Mouse (Mus musculus): ENCODE measurements around the gene Numb. TPM values are rescaled to one million over a fixed set of nuclear protein-coding genes. Genes with fewer than 3 reads are reported as not detected.

Gene Numb
- polyA plus RNA-seq, 1 experiment from 2014 or later, result 43.7 TPM

DNA sequence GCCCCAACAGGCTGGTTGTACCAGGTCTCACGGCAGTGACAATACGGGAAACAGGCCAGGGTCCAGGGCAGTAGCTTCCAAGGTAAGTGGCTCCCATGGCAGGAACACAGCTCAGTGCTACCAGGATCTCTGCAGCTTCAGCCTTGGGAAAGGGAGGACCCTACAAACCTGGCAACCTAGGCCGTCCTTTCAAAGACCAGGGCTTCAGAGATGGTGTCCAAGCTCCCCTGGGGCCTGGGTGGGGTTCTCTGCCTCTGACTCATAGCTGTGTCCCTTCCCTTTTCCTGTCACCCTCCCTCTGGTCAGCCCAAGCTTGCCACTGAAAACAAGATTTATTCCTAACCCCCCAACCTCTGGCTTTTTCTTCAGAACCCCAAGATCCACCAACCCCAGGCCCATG, 141.6 kb downstream of the Numb start:
- no peak overlapping the region for H3K4me2 ChIP-seq
- no peaks in the 10 kb centered on the region for H3K36me3 ChIP-seq
- H3K9ac ChIP-seq, result no peak overlapping the region
- H3K27ac ChIP-seq (ENCODE audit: poor library complexity, severe bottlenecking), result no peak overlapping the region
- H3K9me3 ChIP-seq (replicated peaks), result no peaks in the 10 kb centered on the region
- ATAC-seq (ENCODE audit: insufficient number of reproducible peaks, low FRiP score), result no peak
- no peak overlapping the region for H3K4me3 ChIP-seq
- no peaks in the 10 kb centered on the region for H3K4me1 ChIP-seq (replicated peaks)
- 82% methylated on average over 3 of the region's 3 CpGs for WGBS
- peaks cover 14% of the 10 kb centered on the region for H3K27me3 ChIP-seq (replicated peaks)

DNA sequence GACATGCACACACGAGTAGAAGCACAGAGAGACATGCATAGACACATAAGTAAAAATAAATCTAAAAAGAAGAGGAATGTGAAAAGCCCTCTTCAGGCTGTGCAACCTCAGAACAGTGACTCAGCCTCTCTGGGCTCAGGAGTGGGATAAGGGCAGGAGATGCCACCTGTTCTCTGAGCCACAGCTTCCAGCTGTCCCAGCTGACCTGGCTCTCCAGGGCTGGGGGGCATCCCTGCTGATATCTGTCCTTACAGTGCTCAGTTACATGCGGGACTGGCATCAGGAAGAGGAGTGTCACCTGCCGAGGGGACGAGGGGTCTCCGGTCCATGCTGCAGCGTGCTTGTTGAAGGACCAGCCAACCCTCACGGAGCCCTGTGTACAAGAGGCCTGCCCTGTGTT, 145.0 kb downstream of the Numb start:
- Histone ChIP-seq H3K4me1 (replicated peaks) (no peaks in the 10 kb centered on the region), H3K4me2 (no peak overlapping the region)
- 86% methylated on average over 7 of the region's 7 CpGs for WGBS

DNA sequence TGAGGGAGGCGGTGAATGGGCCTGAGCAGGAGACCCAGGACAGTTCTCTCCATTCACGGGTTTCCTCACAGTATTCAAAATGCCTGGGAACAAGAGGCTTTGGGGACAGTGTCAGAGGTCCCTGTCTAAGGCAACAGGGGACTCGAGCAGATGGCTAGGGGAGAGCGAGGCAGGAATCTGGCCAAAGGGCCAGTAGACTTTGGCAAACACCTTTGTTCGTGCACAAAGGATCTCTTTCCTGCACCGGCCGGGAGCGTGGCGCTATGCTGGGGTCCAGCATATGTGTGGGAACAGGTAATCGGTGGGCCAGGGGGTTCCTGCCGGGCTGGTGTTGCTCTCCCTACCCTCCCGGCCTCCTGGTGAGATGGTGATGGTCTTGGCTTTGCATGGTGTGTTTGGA, 146.1 kb downstream of the Numb start:
- Histone ChIP-seq H3K4me3 (no peak overlapping the region), H3K9ac (no peak overlapping the region), H3K27ac (ENCODE audit: poor library complexity, severe bottlenecking) (no peak overlapping the region), H3K9me3 (replicated peaks) (no peaks in the 10 kb centered on the region), H3K4me1 (replicated peaks) (peaks cover 1% of the 10 kb centered on the region), H3K36me3 (no peaks in the 10 kb centered on the region), H3K4me2 (no peak overlapping the region), H3K27me3 (replicated peaks) (peaks cover 15% of the 10 kb centered on the region)
- 78% methylated on average over 12 of the region's 12 CpGs for WGBS
- no peak for ATAC-seq (ENCODE audit: insufficient number of reproducible peaks, low FRiP score)

More for the DNA sequence above, 145.0 kb downstream of the Numb start:
- H3K27me3 ChIP-seq (replicated peaks), result peaks cover 15% of the 10 kb centered on the region
- H3K36me3 ChIP-seq, result no peaks in the 10 kb centered on the region
- no peak overlapping the region for H3K9ac ChIP-seq
- no peak overlapping the region for H3K4me3 ChIP-seq
- no peak for ATAC-seq (ENCODE audit: insufficient number of reproducible peaks, low FRiP score)
- no peaks in the 10 kb centered on the region for H3K9me3 ChIP-seq (replicated peaks)
- H3K27ac ChIP-seq (ENCODE audit: poor library complexity, severe bottlenecking), result no peak overlapping the region

DNA sequence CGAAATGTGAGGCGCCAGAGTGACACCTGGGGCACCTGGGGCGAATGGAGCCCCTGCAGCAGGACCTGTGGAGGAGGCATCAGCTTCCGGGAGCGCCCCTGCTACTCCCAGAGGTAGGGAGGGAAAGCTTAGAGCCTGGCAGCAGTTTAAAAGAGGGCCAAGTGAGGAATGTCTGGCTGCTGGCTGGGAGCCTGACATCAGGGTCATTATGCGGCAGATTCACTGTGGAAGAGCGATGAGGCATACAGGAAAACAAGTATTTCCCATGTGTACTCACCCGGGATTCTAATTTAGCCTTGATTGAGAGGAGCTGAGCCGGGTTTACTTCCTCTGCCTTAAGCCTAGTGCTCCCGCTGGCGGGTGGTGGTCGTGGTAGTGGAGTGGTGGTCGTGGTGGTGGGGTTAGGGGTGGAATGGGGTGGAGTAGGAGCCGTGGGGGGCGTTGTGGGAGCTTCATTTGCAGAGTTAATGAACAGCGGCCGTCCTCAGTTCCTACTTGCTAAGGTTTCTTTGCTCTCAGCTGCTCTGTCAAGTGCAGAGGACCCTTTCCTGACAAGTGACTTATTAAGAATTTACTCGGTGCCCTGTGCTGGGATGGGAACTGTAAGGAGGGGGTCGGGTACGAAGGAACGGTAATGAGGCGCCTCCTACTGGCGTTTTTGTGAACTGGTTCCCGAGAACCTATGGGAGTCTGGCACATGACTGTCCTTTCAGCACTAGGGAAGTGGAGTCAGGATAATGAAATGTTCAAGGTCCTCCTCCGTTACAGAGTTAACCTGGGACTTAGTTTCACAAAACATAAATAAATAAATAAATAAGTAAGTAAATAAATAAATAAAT, 151.1 kb downstream of the Numb start:
- Histone ChIP-seq H3K4me3 (peak overlapping the region; percentile 30), H3K9me3 (replicated peaks) (no peaks in the 10 kb centered on the region), H3K4me2 (peak overlapping the region; percentile 69), H3K27me3 (replicated peaks) (peaks cover 25% of the 10 kb centered on the region), H3K4me1 (replicated peaks) (peaks cover 12% of the 10 kb centered on the region), H3K27ac (ENCODE audit: poor library complexity, severe bottlenecking) (no peak overlapping the region), H3K9ac (peak overlapping the region; percentile 44), H3K36me3 (no peaks in the 10 kb centered on the region)
- 6% methylated on average over 25 of the region's 25 CpGs for WGBS
- peak; percentile 33; the same call in 1 of the 2 replicates for ATAC-seq (ENCODE audit: insufficient number of reproducible peaks, low FRiP score)

DNA sequence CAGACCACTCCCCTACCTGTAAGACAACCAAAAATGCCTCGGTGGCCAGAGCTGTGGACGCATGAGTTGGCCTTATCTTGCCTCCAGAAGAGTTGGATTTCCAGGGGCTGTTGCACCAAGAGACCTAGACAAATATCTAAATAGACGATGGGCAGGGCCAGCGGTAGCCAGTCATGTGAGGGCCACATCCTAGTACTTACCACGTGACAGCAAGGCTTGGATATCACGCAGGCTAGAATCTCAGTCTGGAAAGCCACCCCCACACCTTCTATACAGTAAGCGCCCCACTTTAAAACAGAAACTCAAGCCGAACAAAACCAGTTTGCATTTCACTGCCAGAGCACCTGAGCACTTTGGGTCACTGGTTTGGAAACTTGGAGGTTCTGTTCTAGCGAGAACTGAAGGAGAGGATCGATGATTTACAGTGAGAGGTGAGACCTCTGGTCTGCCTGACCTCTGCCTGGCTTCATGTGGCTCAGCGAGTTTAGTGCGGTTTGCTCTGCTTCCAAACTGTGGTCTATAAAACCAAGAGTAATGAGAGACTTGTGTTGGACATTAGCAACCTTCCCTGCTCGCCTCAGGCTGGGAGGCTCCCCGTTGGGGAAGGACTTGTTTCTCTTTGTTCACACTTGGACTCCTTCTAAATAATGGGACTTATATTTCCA, 153.4 kb downstream of the Numb start:
- H3K4me2 ChIP-seq, result no peak overlapping the region

DNA sequence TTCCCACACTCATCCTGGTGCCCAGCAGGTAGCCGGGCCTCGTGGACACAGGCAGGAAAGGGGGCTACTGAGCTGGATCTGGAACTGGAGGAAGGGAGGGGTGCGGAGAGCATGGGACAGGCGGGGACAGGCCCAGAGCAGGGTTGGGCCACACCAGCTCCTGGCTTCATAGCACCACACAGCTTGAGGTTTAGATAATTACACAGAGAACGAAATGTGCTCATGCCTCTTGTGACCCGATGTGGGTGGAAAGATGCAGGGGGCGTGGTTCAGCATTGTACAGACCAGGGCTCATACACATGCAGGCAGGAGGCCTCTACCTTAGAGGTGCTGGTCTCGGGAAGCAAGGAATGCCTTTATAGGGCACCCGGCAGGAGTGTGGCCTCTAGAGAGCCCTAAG, 153.9 kb downstream of the Numb start:
- no peak overlapping the region for H3K4me2 ChIP-seq
- no peak for ATAC-seq (ENCODE audit: insufficient number of reproducible peaks, low FRiP score)
- no peaks in the 10 kb centered on the region for H3K36me3 ChIP-seq
- no peak overlapping the region for H3K27ac ChIP-seq (ENCODE audit: poor library complexity, severe bottlenecking)
- no peaks in the 10 kb centered on the region for H3K9me3 ChIP-seq (replicated peaks)
- 70% methylated on average over 9 of the region's 9 CpGs for WGBS
- H3K4me3 ChIP-seq, result no peak overlapping the region
- H3K27me3 ChIP-seq (replicated peaks), result peaks cover 25% of the 10 kb centered on the region
- H3K4me1 ChIP-seq (replicated peaks), result peaks cover 33% of the 10 kb centered on the region
- H3K9ac ChIP-seq, result no peak overlapping the region

More for the DNA sequence above, 153.4 kb downstream of the Numb start:
- no peak overlapping the region for H3K4me3 ChIP-seq
- no peaks in the 10 kb centered on the region for H3K9me3 ChIP-seq (replicated peaks)
- no peak overlapping the region for H3K9ac ChIP-seq
- peaks cover 28% of the 10 kb centered on the region for H3K4me1 ChIP-seq (replicated peaks)
- peaks cover 25% of the 10 kb centered on the region for H3K27me3 ChIP-seq (replicated peaks)
- ATAC-seq (ENCODE audit: insufficient number of reproducible peaks, low FRiP score), result no peak
- WGBS, result 75% methylated on average over 14 of the region's 14 CpGs
- H3K27ac ChIP-seq (ENCODE audit: poor library complexity, severe bottlenecking), result no peak overlapping the region
- no peaks in the 10 kb centered on the region for H3K36me3 ChIP-seq

DNA sequence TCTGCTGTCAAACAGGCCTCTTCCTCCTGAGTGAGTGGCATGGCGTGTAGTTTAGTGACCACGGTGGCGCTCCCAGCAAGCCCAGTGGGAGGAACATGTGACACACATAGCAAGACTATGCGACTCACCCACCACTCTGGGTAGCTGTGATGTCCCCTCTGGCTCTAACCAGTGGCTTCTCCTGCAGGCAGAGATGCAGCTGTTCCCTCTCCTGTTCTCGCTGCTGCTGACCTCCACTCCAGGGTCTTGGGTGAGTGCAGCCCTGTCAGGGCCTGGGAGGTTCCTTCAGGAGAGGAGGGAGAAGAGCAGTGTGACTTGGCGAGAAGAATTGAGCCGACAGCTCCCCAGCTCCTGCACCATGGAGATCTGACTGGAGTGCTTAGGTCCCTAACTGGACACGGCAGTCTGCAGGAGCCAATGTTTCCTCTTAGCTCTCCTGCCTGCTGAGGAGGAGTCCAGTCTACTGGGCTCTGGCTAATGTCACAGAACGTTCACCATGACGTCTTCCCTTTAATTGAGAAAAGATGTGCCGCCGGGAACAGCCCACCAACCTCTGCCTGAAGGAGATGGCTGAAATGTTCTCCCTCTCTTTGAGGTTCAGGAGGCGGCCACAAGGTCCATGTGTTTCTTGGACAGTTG, 155.7 kb downstream of the Numb start:
- WGBS, result 66% methylated on average over 13 of the region's 13 CpGs
- no peak for ATAC-seq (ENCODE audit: insufficient number of reproducible peaks, low FRiP score)
- no peak overlapping the region for H3K27ac ChIP-seq (ENCODE audit: poor library complexity, severe bottlenecking)
- H3K4me2 ChIP-seq, result no peak overlapping the region
- H3K9me3 ChIP-seq (replicated peaks), result no peaks in the 10 kb centered on the region
- H3K4me1 ChIP-seq (replicated peaks), result peaks cover 37% of the 10 kb centered on the region
- H3K9ac ChIP-seq, result no peak overlapping the region
- no peak overlapping the region for H3K4me3 ChIP-seq
- peaks cover 19% of the 10 kb centered on the region for H3K27me3 ChIP-seq (replicated peaks)
- no peaks in the 10 kb centered on the region for H3K36me3 ChIP-seq

DNA sequence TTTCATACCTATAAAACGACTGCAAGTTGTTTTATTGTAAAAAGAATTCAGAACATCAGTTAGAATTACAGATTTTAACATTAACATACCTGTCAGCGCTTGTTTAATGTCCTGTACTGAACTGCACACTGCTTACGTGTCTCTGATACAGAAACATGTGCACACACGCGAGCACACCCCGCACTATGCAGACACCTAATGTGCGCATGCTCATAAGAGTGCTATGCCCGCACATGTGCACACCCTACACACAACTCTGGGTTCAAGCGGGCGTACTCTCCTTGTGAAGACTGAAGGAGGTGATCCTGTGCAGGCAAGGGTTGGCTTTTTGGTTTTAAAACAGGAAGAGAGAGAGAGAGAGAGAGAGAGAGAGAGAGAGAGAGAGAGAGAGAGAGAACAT, 157.2 kb downstream of the Numb start:
- Histone ChIP-seq H3K4me3 (no peak overlapping the region), H3K4me1 (replicated peaks) (peaks cover 27% of the 10 kb centered on the region), H3K9me3 (replicated peaks) (no peaks in the 10 kb centered on the region), H3K27ac (ENCODE audit: poor library complexity, severe bottlenecking) (no peak overlapping the region), H3K4me2 (peak overlapping the region; percentile 80; the same call in 1 of the 2 replicates), H3K36me3 (no peaks in the 10 kb centered on the region), H3K9ac (no peak overlapping the region), H3K27me3 (replicated peaks) (peaks cover 17% of the 10 kb centered on the region)
- ATAC-seq (ENCODE audit: insufficient number of reproducible peaks, low FRiP score), result no peak
- 73% methylated on average over 10 of the region's 10 CpGs for WGBS

DNA sequence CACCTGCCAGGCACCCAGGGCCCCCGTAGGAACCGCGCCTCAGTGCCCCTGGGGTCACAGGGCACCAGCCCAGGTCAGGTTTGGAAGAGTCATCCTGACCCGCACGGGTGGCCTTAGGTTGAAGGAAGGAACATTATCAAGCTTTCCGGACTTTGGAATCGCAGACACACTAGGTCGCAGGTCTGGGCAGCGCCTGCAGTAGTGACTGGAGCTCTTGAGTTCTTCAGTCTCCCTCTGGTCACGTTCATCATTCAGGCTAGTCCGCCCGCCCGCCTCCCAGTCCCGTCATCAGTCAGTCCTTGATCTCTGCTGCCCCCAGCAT, 157.7 kb downstream of the Numb start:
- H3K9me3 ChIP-seq (replicated peaks), result no peaks in the 10 kb centered on the region
- peaks cover 17% of the 10 kb centered on the region for H3K27me3 ChIP-seq (replicated peaks)
- H3K4me2 ChIP-seq, result peak overlapping the region; percentile 80
- peaks cover 24% of the 10 kb centered on the region for H3K4me1 ChIP-seq (replicated peaks)
- H3K27ac ChIP-seq (ENCODE audit: poor library complexity, severe bottlenecking), result no peak overlapping the region
- H3K36me3 ChIP-seq, result no peaks in the 10 kb centered on the region
- peak overlapping the region; percentile 43 for H3K4me3 ChIP-seq
- WGBS, result 5% methylated on average over 14 of the region's 14 CpGs
- peak overlapping the region; percentile 47 for H3K9ac ChIP-seq
- peak; percentile 26; the same call in 1 of the 2 replicates for ATAC-seq (ENCODE audit: insufficient number of reproducible peaks, low FRiP score)

DNA sequence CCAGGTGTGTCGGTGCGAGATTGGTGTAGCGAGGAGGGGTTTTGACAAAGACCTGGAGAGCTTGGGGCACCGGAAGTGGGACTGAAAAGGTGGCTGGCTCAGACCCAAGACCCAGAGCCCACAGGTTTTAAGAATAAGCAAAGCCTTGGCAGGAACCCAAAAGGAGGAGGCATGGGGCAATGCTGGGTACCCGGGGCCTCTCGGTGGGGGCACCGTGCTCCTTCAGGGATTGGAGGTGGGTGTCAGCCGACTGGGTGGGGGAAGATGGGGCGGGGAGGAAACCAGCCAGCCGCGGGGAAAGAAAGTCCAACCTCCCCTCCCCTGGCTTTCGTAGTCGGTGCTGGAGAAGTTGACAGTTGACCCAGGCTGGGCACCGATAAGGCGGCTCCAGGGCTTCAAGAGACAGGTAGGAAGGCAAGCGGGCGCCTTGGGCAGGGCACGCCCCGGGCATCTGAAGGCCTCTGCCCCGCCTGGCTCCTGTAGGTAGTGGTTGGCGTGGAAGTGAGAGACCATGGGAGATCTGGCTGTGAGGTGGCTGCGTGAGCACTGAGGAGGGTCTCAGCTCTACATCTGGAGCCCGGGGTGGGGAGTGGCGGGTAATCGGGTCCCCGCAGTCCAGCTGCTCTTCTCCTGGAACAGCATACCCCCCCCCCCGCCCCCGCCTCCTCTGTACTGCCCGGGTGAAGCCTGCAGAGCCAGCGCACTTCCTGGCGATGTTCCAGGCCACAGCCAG, 158.3 kb downstream of the Numb start, which contains the start of gene Papln:
Gene Papln, plus strand, starts transcription at position 324 of the 733 bp plus-strand sequence.
- H3K36me3 ChIP-seq, result no peaks in the 10 kb centered on the region
- peak within 1 kb of the TSS; percentile 47 for H3K9ac ChIP-seq
- peak within 1 kb of the TSS; percentile 43 for H3K4me3 ChIP-seq
- no peak within 1 kb of the TSS for H3K27ac ChIP-seq (ENCODE audit: poor library complexity, severe bottlenecking)
- peaks cover 17% of the 10 kb centered on the region for H3K27me3 ChIP-seq (replicated peaks)
- H3K4me1 ChIP-seq (replicated peaks), result peaks cover 24% of the 10 kb centered on the region
- WGBS, result 10% methylated on average over 26 of the region's 31 CpGs
- ATAC-seq (ENCODE audit: insufficient number of reproducible peaks, low FRiP score), result peak; percentile 26; the same call in 1 of the 2 replicates
- H3K4me2 ChIP-seq, result peak within 1 kb of the TSS; percentile 80
- no peaks in the 10 kb centered on the region for H3K9me3 ChIP-seq (replicated peaks)
